Mouse (Mus musculus) stomach, postnatal 0 days (tissue): ENCODE data around the gene Esrrb. TPM values are rescaled to one million over a fixed set of nuclear protein-coding genes. Genes with fewer than 3 reads are reported as not detected.

ENCODE experiments used
- ATAC-seq: fragments of 200-750 bp; cut with Nextera tagmentation; 2 replicates; pipeline ENCODE4 v1.8.0; 2017; ENCODE audit not compliant: low FRiP score, low TSS enrichment
- DNase-seq: peaks from one replicate; pipeline ENCODE4 v3.0.0-alpha.2; 2016; ENCODE audit warnings: low spot score
- H3K27ac ChIP-seq: fragments of 300-500 bp; sonication (generic); replicated peaks from 2 replicates; pipeline ENCODE4 v1.5.1; 2014; ENCODE audit warnings: mild to moderate bottlenecking, control low read depth
- H3K27me3 ChIP-seq: fragments of 300-500 bp; sonication (generic); 2 replicates; pipeline ENCODE4 v1.6.1; 2014; ENCODE audit warnings: low read length; ENCODE audit not compliant: control insufficient read depth, insufficient read depth
- H3K36me3 ChIP-seq: fragments of 300-500 bp; sonication (generic); 2 replicates; pipeline ENCODE4 v1.6.1; 2014; ENCODE audit warnings: low read length, mixed read lengths; ENCODE audit not compliant: control insufficient read depth, insufficient read depth
- H3K4me1 ChIP-seq: fragments of 300-500 bp; sonication (generic); replicated peaks from 2 replicates; pipeline ENCODE4 v1.6.1; 2014; ENCODE audit warnings: antibody characterized with exemption; ENCODE audit not compliant: control insufficient read depth, insufficient read depth
- H3K4me2 ChIP-seq: fragments of 300-500 bp; sonication (generic); replicated peaks from 2 replicates; pipeline ENCODE4 v1.6.1; 2014; ENCODE audit warnings: low read depth, mild to moderate bottlenecking, control low read depth, moderate library complexity
- H3K4me3 ChIP-seq: fragments of 300-500 bp; sonication (generic); 2 replicates; pipeline ENCODE4 v1.5.1; 2014; ENCODE audit warnings: low read depth, low read length, control low read depth
- H3K9ac ChIP-seq: fragments of 300-500 bp; sonication (generic); 2 replicates; pipeline ENCODE4 v1.6.1; 2014; ENCODE audit warnings: mild to moderate bottlenecking, low read length, control low read depth, mixed read lengths
- H3K9me3 ChIP-seq: fragments of 300-500 bp; sonication (generic); 2 replicates; pipeline ENCODE4 v1.6.1; 2016; ENCODE audit warnings: low read length; ENCODE audit not compliant: control insufficient read depth
- CTCF ChIP-seq: IDR thresholded peaks from 2 replicates; pipeline ENCODE4 v1.5.1; 2016; ENCODE audit warnings: antibody characterized with exemption, low read depth, mild to moderate bottlenecking, moderate library complexity
- EP300 ChIP-seq: optimal IDR thresholded peaks from 2 replicates; pipeline ENCODE3; 2016; ENCODE audit warnings: antibody characterized with exemption
- WGBS: fragments of 180-500 bp; shearing (Covaris S2); extraction: QIAGEN DNeasy Blood & Tissue Kit; methylation state at CpG from one replicate; pipeline ENCODE4 v1.1.7; 2014; 5-methylcytosine and 5-hydroxymethylcytosine counted together
- polyA plus RNA-seq: library from polyadenylated mRNA; unstranded; fragments of >200 nt; fragmentation: Nextera tagmentation; extraction: Ambion mirVana; gene quantifications from 2 replicates; pipeline ENCODE4 v1.2.1, GENCODE M21; 2015

Gene Esrrb
- polyA plus RNA-seq, 1 experiment from 2014 or later: 0.13 TPM

GRCm38 (mm10) chr12:86364756-86365155 lies 3.8 kb downstream of the Esrrb start:
- Histone ChIP-seq H3K9me3 (no peaks in the 10 kb centered on the region), H3K9ac (no peak overlapping the region), H3K4me3 (no peak overlapping the region), H3K36me3 (no peaks in the 10 kb centered on the region), H3K4me1 (no peaks in the 10 kb centered on the region; the same call in 1 of the 2 replicates), H3K27ac (no peak overlapping the region), H3K4me2 (no peak overlapping the region), H3K27me3 (no peaks in the 10 kb centered on the region)
- ATAC-seq (no peak), DNase-seq (no peak)
- WGBS: 22% methylated on average over 5 of the region's 5 CpGs
- TF ChIP-seq CTCF (no peak), EP300 (no peak)

GRCm38 (mm10) chr12:86370611-86371383 lies 9.9 kb downstream of the Esrrb start:
- no peak overlapping the region for H3K9ac ChIP-seq

GRCm38 (mm10) chr12:86374286-86374685 lies 13.4 kb downstream of the Esrrb start:
- Histone ChIP-seq H3K27me3 (no peaks in the 10 kb centered on the region), H3K9me3 (no peaks in the 10 kb centered on the region), H3K36me3 (no peaks in the 10 kb centered on the region), H3K9ac (no peak overlapping the region), H3K4me3 (no peak overlapping the region), H3K4me2 (no peak overlapping the region), H3K27ac (no peak overlapping the region), H3K4me1 (no peaks in the 10 kb centered on the region)
- 69% methylated on average over 8 of the region's 8 CpGs for WGBS
- TF ChIP-seq CTCF (no peak), EP300 (no peak)
- no peak for DNase-seq
- ATAC-seq: no peak

More at GRCm38 (mm10) chr12:86370611-86371383, 9.9 kb downstream of the Esrrb start:
- Histone ChIP-seq H3K9me3 (no peaks in the 10 kb centered on the region), H3K27me3 (no peaks in the 10 kb centered on the region), H3K4me3 (no peak overlapping the region), H3K4me2 (no peak overlapping the region), H3K36me3 (no peaks in the 10 kb centered on the region), H3K4me1 (no peaks in the 10 kb centered on the region), H3K27ac (no peak overlapping the region)
- WGBS: 87% methylated on average over 17 of the region's 17 CpGs
- TF ChIP-seq CTCF: no peak
- TF ChIP-seq EP300: no peak
- no peak for ATAC-seq
- DNase-seq: no peak

- Histone ChIP-seq H3K27me3 (no peaks in the 10 kb centered on the region), H3K4me3 (no peak overlapping the region), H3K27ac (no peak overlapping the region), H3K36me3 (no peaks in the 10 kb centered on the region), H3K9ac (no peak overlapping the region), H3K4me2 (no peak overlapping the region), H3K4me1 (no peaks in the 10 kb centered on the region), H3K9me3 (no peaks in the 10 kb centered on the region)
- DNase-seq (no peak), ATAC-seq (no peak)
- 27% methylated on average over 15 of the region's 15 CpGs for WGBS
- no peak for TF ChIP-seq EP300
- TF ChIP-seq CTCF: no peak
Observed at GRCm38 (mm10) chr12:86379672-86380213, 18.8 kb downstream of the Esrrb start.

- Histone ChIP-seq H3K9me3 (no peaks in the 10 kb centered on the region), H3K36me3 (no peaks in the 10 kb centered on the region), H3K27me3 (no peaks in the 10 kb centered on the region), H3K4me2 (no peak overlapping the region), H3K27ac (no peak overlapping the region), H3K4me3 (no peak overlapping the region), H3K9ac (no peak overlapping the region), H3K4me1 (no peaks in the 10 kb centered on the region)
- WGBS: 4% methylated on average over 6 of the region's 6 CpGs
- no peak for DNase-seq
- ATAC-seq: no peak
- TF ChIP-seq EP300 (no peak), CTCF (no peak)
Observed at GRCm38 (mm10) chr12:86383803-86384202, 22.9 kb downstream of the Esrrb start.

- H3K9me3 ChIP-seq: no peaks in the 10 kb centered on the region
- H3K4me1 ChIP-seq: no peaks in the 10 kb centered on the region
- H3K4me2 ChIP-seq: no peak overlapping the region
- DNase-seq: no peak
- H3K9ac ChIP-seq: no peak overlapping the region
- no peak overlapping the region for H3K4me3 ChIP-seq
- WGBS: 69% methylated on average over 10 of the region's 10 CpGs
- no peak overlapping the region for H3K27ac ChIP-seq
- no peaks in the 10 kb centered on the region for H3K27me3 ChIP-seq
- no peak for ATAC-seq
- no peaks in the 10 kb centered on the region for H3K36me3 ChIP-seq
- no peak for TF ChIP-seq CTCF
- no peak for TF ChIP-seq EP300
Observed at GRCm38 (mm10) chr12:86387671-86388270, 26.9 kb downstream of the Esrrb start.
